Mouse (Mus musculus) CH12.LX (cell line): Measurements from ENCODE around the gene Dirc2. TPM values are rescaled to one million over a fixed set of nuclear protein-coding genes. Genes with fewer than 3 reads are reported as not detected.

Experiments used
- DNase-seq: peaks from one replicate; pipeline ENCODE4 v3.0.0-alpha.2; 2013; ENCODE audit errors: extremely low read depth
- H3K27ac ChIP-seq: 2 replicates; pipeline ENCODE4 v1.5.1; 2012; ENCODE audit warnings: low read depth, mild to moderate bottlenecking, control low read depth, moderate library complexity; ENCODE audit not compliant: insufficient read depth
- H3K27me3 ChIP-seq: replicated peaks from 2 replicates; pipeline ENCODE3; 2012; ENCODE audit warnings: inconsistent platforms
- H3K36me3 ChIP-seq, 2 experiments: replicated peaks in 1 of 2; 2 replicates each; pipeline versions ENCODE3 to v1.6.1; 2012; ENCODE audit warnings: inconsistent platforms in 1 of 2, low read length in 1 of 2, mild to moderate bottlenecking in 1 of 2, mixed read lengths in 1 of 2, moderate library complexity in 1 of 2; ENCODE audit not compliant: control insufficient read depth in 1 of 2, insufficient read depth in 1 of 2
- H3K4me1 ChIP-seq, 2 experiments: 2 replicates each; pipeline ENCODE4 v1.6.1; 2012; ENCODE audit warnings: inconsistent platforms in 1 of 2, moderate library complexity in 1 of 2; ENCODE audit not compliant: insufficient read depth in 2 of 2, control insufficient read depth in 1 of 2
- H3K4me2 ChIP-seq: 2 replicates; pipeline ENCODE4 v1.6.1; 2012; ENCODE audit warnings: low read depth, mild to moderate bottlenecking, control low read depth; ENCODE audit not compliant: poor library complexity, insufficient read depth, severe bottlenecking
- H3K4me3 ChIP-seq, 3 experiments: fragments of 150-350 bp in 1 of 3; sonication (generic) in 1 of 3; replicated peaks in 1 of 3; 2 replicates each; pipeline versions ENCODE3 to v1.5.1; 2011 to 2012; ENCODE audit warnings: low read depth in 2 of 3, low read length in 2 of 3, mild to moderate bottlenecking in 2 of 3, moderate library complexity in 2 of 3, control low read depth in 1 of 3, improper control_type of control experiment in 1 of 3, inconsistent platforms in 1 of 3, mixed read lengths in 1 of 3; ENCODE audit not compliant: poor library complexity in 1 of 3
- H3K79me2 ChIP-seq: replicated peaks from 2 replicates; pipeline ENCODE4 v1.6.1; 2012; ENCODE audit warnings: mild to moderate bottlenecking, moderate library complexity; ENCODE audit not compliant: control insufficient read depth, poor library complexity, insufficient read depth, severe bottlenecking; ENCODE audit errors: extremely low read depth
- H3K9ac ChIP-seq: 2 replicates; pipeline ENCODE4 v1.6.1; 2012; ENCODE audit warnings: low read depth, mild to moderate bottlenecking, control low read depth, moderate library complexity; ENCODE audit not compliant: insufficient read depth
- H3K9me3 ChIP-seq: replicated peaks from 2 replicates; pipeline ENCODE3; 2012; ENCODE audit warnings: low read length, inconsistent platforms, mixed read lengths
- BHLHE40 ChIP-seq: IDR thresholded peaks from 2 replicates; pipeline ENCODE4 v1.6.1; 2011; ENCODE audit warnings: mild to moderate bottlenecking, low read depth, low read length, improper control_type of control experiment
- CHD1 ChIP-seq: IDR thresholded peaks from 2 replicates; pipeline ENCODE4 v1.6.1; 2012; ENCODE audit warnings: low read depth, low read length, improper control_type of control experiment, inconsistent platforms
- E2F4 ChIP-seq: IDR thresholded peaks from 2 replicates; pipeline ENCODE4 v1.6.1; 2011; ENCODE audit warnings: low read depth, low read length, improper control_type of control experiment; ENCODE audit not compliant: insufficient replicate concordance
- ELF1 ChIP-seq: IDR thresholded peaks from 2 replicates; pipeline ENCODE4 v1.6.1; 2014; ENCODE audit warnings: low read depth, mild to moderate bottlenecking, inconsistent platforms, low read length, improper control_type of control experiment
- EP300 ChIP-seq: IDR thresholded peaks from 2 replicates; pipeline ENCODE4 v1.6.1; 2011; ENCODE audit warnings: low read length, improper control_type of control experiment
- ETS1 ChIP-seq: conservative IDR thresholded peaks from 2 replicates; pipeline ENCODE4 v1.6.1; 2012; ENCODE audit warnings: low read depth, mild to moderate bottlenecking, inconsistent platforms, low read length, improper control_type of control experiment, moderate library complexity
- GABPA ChIP-seq: IDR thresholded peaks from 2 replicates; pipeline ENCODE4 v1.6.1; 2012; ENCODE audit warnings: low read depth, low read length, improper control_type of control experiment, inconsistent platforms; ENCODE audit not compliant: insufficient replicate concordance
- HCFC1 ChIP-seq: IDR thresholded peaks from 2 replicates; pipeline ENCODE4 v1.6.1; 2012; ENCODE audit warnings: low read depth, mild to moderate bottlenecking, inconsistent platforms, low read length, improper control_type of control experiment
- JUND ChIP-seq: conservative IDR thresholded peaks from 2 replicates; pipeline ENCODE4 v1.6.1; 2011; ENCODE audit warnings: low read depth, low read length, improper control_type of control experiment
- KAT2A ChIP-seq: IDR thresholded peaks from 2 replicates; pipeline ENCODE4 v1.6.1; 2012; ENCODE audit warnings: low read length, improper control_type of control experiment, inconsistent platforms; ENCODE audit not compliant: insufficient replicate concordance
- MAFK ChIP-seq: IDR thresholded peaks from 2 replicates; pipeline ENCODE4 v1.6.1; 2011; ENCODE audit warnings: low read length, improper control_type of control experiment; ENCODE audit not compliant: insufficient replicate concordance
- MAX ChIP-seq: IDR thresholded peaks from 2 replicates; pipeline ENCODE4 v1.6.1; 2011; ENCODE audit warnings: low read length, improper control_type of control experiment
- MAZ ChIP-seq: IDR thresholded peaks from 2 replicates; pipeline ENCODE4 v1.6.1; 2012; ENCODE audit warnings: low read depth, mild to moderate bottlenecking, inconsistent platforms, low read length, improper control_type of control experiment, moderate library complexity
- MXI1 ChIP-seq: IDR thresholded peaks from 2 replicates; pipeline ENCODE4 v1.6.1; 2011; ENCODE audit warnings: mild to moderate bottlenecking, low read depth, low read length, improper control_type of control experiment
- MYC ChIP-seq: IDR thresholded peaks from 2 replicates; pipeline ENCODE4 v1.6.1; 2011; ENCODE audit warnings: low read depth, mild to moderate bottlenecking, improper control_type of control experiment, low read length
- NRF1 ChIP-seq: IDR thresholded peaks from 2 replicates; pipeline ENCODE4 v1.6.1; 2014; ENCODE audit warnings: low read depth, mild to moderate bottlenecking, inconsistent platforms, low read length, improper control_type of control experiment, moderate library complexity
- POLR2A ChIP-seq: IDR thresholded peaks from 2 replicates; pipeline ENCODE4 v1.6.1; 2011; ENCODE audit warnings: low read depth, mild to moderate bottlenecking, improper control_type of control experiment, low read length
- POLR2AphosphoS2 ChIP-seq: IDR thresholded peaks from 2 replicates; pipeline ENCODE4 v1.6.1; 2011; ENCODE audit warnings: low read depth, low read length, improper control_type of control experiment
- RCOR1 ChIP-seq: conservative IDR thresholded peaks from 2 replicates; pipeline ENCODE4 v1.6.1; 2012; ENCODE audit warnings: low read depth, mild to moderate bottlenecking, inconsistent platforms, low read length, improper control_type of control experiment
- SMC3 ChIP-seq: IDR thresholded peaks from 2 replicates; pipeline ENCODE4 v1.6.1; 2011; ENCODE audit warnings: low read depth, low read length, improper control_type of control experiment
- UBTF ChIP-seq: IDR thresholded peaks from 2 replicates; pipeline ENCODE4 v1.6.1; 2012; ENCODE audit warnings: low read depth, mild to moderate bottlenecking, inconsistent platforms, low read length, improper control_type of control experiment, moderate library complexity
- USF1 ChIP-seq: IDR thresholded peaks from 2 replicates; pipeline ENCODE4 v1.6.1; 2014; ENCODE audit warnings: low read depth, mild to moderate bottlenecking, inconsistent platforms, low read length, improper control_type of control experiment
- USF2 ChIP-seq: conservative IDR thresholded peaks from 2 replicates; pipeline ENCODE4 v1.6.1; 2011; ENCODE audit warnings: low read depth, low read length, improper control_type of control experiment
- ZKSCAN1 ChIP-seq: IDR thresholded peaks from 2 replicates; pipeline ENCODE4 v1.6.1; 2012; ENCODE audit warnings: low read depth, inconsistent platforms, low read length, improper control_type of control experiment, borderline replicate concordance
- dilution Hi-C: fragments of 300-500 bp; cut with MboI; formaldehyde crosslinking; loops from 2 replicates; pipeline ENCODE4 v1.14.3; 2020; ENCODE audit warnings: low sequenced_read_pairs; ENCODE audit not compliant: extremely low pct_unique_long_range_greater_than_20kb, extremely low pct_ligation_motif_present
- in situ Hi-C: fragments of 300-500 bp; cut with MboI; formaldehyde crosslinking; loops from 3 replicates; pipeline ENCODE4 v1.14.3; 2019; ENCODE audit warnings: low sequenced_read_pairs, low pct_ligation_motif_present, low pct_unique_long_range_greater_than_20kb, mixed read lengths
- polyA plus RNA-seq: library from polyadenylated mRNA; unstranded; fragments of >175 nt; gene quantifications from 2 replicates; pipeline ENCODE4 v1.2.1, GENCODE M21; 2012; ENCODE audit warnings: low read depth; ENCODE audit not compliant: insufficient read length
- total RNA-seq, 2 experiments: library from RNA; depleted of rRNA; stranded (reverse); fragments of 300-350 nt in 1 of 2; fragments of >200 nt in 1 of 2; gene quantifications; 2 replicates each; pipeline ENCODE4 v1.2.3; 2012 to 2014

Gene Dirc2
- total and polyA plus RNA-seq, 3 experiments: 5.7 to 6.9 (median 6.8) TPM

DNA sequence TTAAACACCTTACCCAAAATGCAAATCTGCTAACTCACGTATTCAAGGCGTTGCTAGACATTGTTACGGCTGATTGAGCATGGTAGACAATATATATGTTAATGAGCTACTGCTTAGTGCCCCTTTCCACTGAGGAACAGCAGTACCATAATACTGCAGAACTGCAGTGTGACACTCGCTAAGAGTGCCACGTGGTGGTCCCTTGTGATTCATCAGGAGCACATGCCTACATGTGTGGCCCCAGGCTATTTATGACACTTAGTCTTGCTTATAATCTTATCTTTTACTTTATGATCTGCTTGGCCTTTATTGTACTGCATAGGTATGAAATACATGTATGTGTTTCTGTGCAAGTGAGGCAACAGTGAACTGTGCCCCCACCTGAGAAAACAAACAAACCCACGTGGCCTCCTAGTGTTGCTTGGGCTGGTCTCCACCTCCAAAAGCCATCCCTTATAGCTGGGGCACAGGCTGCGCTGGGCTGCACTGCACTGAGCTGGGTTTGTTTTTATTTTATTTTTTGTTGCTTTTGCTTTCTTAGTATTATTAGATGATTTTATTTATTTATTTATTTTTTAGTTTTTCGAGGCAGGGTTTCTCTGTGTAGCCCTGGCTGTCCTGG lies 18.5 kb upstream of the Dirc2 start:
- in situ Hi-C loops: no loop called here
- no peak overlapping the region for H3K4me2 ChIP-seq

DNA sequence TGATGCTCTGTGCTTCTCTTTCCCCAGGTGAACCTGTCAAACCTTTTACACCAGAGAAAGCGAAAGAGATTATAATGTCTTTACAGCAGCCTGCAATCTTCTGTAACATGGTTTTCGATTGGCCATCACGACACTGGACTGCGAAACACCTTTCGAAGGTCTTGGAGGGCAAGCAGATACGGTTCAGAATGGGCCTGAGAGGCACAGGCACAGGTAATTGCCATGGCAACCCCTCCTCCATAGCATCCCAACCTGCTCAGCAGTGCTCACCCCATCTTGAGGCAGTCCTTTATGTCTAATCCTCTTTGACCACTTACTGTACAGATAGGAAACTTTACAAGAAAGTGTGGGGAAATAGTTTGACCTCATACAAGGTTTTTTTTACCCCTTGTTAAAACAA lies 18.0 kb upstream of the Dirc2 start:
- Histone ChIP-seq H3K9me3 (no peaks in the 10 kb centered on the region), H3K4me3 (no peak overlapping the region), H3K9ac (no peak overlapping the region), H3K27ac (no peak overlapping the region), H3K4me2 (no peak overlapping the region), H3K36me3 (peaks cover 17 to 47% of the 10 kb centered on the region in 2 experiments), H3K27me3 (no peaks in the 10 kb centered on the region), H3K4me1 (peaks cover 7 to 20% of the 10 kb centered on the region in 2 experiments; a peak in 3 of 4 replicates), H3K79me2 (no peaks in the 10 kb centered on the region)
- dilution Hi-C loops (no loop called here), in situ Hi-C loops (no loop called here)
- no peak for TF ChIP-seq MYC
- TF ChIP-seq POLR2AphosphoS2: no peak
- no peak for TF ChIP-seq USF2
- no peak for TF ChIP-seq ETS1
- no peak for TF ChIP-seq ZKSCAN1
- TF ChIP-seq MAX: no peak
- TF ChIP-seq MAFK: no peak
- no peak for TF ChIP-seq MAZ
- no peak for TF ChIP-seq E2F4
- no peak for DNase-seq

More for the DNA sequence above, 18.5 kb upstream of the Dirc2 start:
- Histone ChIP-seq H3K4me3 (no peak overlapping the region), H3K27ac (no peak overlapping the region), H3K79me2 (no peaks in the 10 kb centered on the region), H3K4me1 (peaks cover 7 to 17% of the 10 kb centered on the region in 2 experiments; a peak in 3 of 4 replicates), H3K9me3 (no peaks in the 10 kb centered on the region), H3K27me3 (no peaks in the 10 kb centered on the region), H3K36me3 (peaks cover 17 to 47% of the 10 kb centered on the region in 2 experiments), H3K9ac (no peak overlapping the region)
- dilution Hi-C loops: no loop called here
- TF ChIP-seq MYC (no peak), MAX (no peak), USF1 (no peak)
- DNase-seq: no peak

DNA sequence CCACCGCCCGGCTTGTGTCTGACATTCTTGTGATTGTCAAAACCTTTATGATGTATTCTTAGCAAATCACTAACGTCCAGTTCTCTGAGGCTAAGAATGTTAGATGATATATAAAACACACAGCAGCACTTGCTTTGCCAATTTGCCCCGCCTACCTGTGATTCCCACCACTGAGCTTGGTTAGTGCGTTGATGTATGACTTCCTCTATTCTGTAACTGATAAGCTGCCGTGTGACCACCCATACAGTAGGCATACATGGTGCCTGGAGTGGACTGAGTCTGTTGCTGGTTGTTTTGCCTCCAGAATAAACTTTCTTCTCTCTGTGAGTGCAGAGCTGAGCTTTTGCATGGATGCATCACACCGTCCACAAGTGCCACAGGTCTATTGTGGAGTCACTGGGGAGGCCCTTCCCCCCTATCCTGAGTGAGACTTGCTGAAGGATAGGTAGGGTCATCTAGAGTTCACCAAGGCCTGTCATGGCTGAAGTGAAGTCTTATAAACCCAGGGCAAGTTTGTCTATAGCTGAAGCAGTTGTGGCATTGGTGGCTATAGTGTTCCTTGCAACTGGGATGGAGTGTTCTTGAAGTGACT lies 15.1 kb upstream of the Dirc2 start:
- no peak for DNase-seq
- no peak overlapping the region for H3K9ac ChIP-seq
- H3K9me3 ChIP-seq: no peaks in the 10 kb centered on the region
- peaks cover 8 to 35% of the 10 kb centered on the region in 2 experiments for H3K36me3 ChIP-seq
- no peak overlapping the region for H3K4me2 ChIP-seq
- dilution Hi-C loops (no loop called here), in situ Hi-C loops (no loop called here)
- H3K4me1 ChIP-seq: peaks cover 7 to 20% of the 10 kb centered on the region in 2 experiments; a peak in 3 of 4 replicates
- H3K27me3 ChIP-seq: no peaks in the 10 kb centered on the region
- no peak overlapping the region for H3K4me3 ChIP-seq
- H3K79me2 ChIP-seq: no peaks in the 10 kb centered on the region
- TF ChIP-seq UBTF (no peak), NRF1 (no peak), EP300 (no peak), HCFC1 (no peak), RCOR1 (no peak), CHD1 (no peak), ZKSCAN1 (no peak), JUND (no peak), MXI1 (no peak), ELF1 (no peak), MAX (no peak), GABPA (no peak), BHLHE40 (no peak), POLR2A (no peak), SMC3 (no peak), ETS1 (no peak), KAT2A (no peak)
- H3K27ac ChIP-seq: no peak overlapping the region
